Mouse (Mus musculus) ZHBTc4 (cell line): ENCODE measurements around the gene Samd10.

Experiments
- DNase-seq: peaks from one replicate; pipeline ENCODE4 v3.0.0-alpha.2; 2011; ENCODE audit warnings: low read depth, low spot score

The Samd10 gene

GRCm38 (mm10) chr2:181598454-181599351 is at the start of gene Samd10:
Gene Samd10, minus strand, starts transcription at chr2:181599212.
- peak; percentile 83 for DNase-seq

- DNase-seq, result no peak
Measured at GRCm38 (mm10) chr2:181646626-181647472, 47.8 kb upstream of the Samd10 start.

GRCm38 (mm10) chr2:181645666-181646065 is 46.7 kb upstream of the Samd10 start:
- DNase-seq, result no peak

- peak; percentile 76 for DNase-seq
Measured at GRCm38 (mm10) chr2:181644361-181644760, 45.3 kb upstream of the Samd10 start.

GRCm38 (mm10) chr2:181635865-181636264 is 36.9 kb upstream of the Samd10 start:
- DNase-seq, result no peak

- DNase-seq, result no peak
Measured at GRCm38 (mm10) chr2:181632624-181633023, 33.6 kb upstream of the Samd10 start.

- no peak for DNase-seq
Measured at GRCm38 (mm10) chr2:181628471-181628870, 29.5 kb upstream of the Samd10 start.

GRCm38 (mm10) chr2:181623401-181623800 is 24.4 kb upstream of the Samd10 start:
- peak; percentile 39 for DNase-seq

- DNase-seq, result no peak
Measured at GRCm38 (mm10) chr2:181618761-181619495, 19.9 kb upstream of the Samd10 start.

- no peak for DNase-seq
Measured at GRCm38 (mm10) chr2:181602367-181602766, 3.4 kb upstream of the Samd10 start.

- no peak for DNase-seq
Measured at GRCm38 (mm10) chr2:181601751-181602145, 2.7 kb upstream of the Samd10 start.

GRCm38 (mm10) chr2:181600828-181601750 is 2.1 kb upstream of the Samd10 start:
- DNase-seq, result peak; percentile 98

- no peak for DNase-seq
Measured at GRCm38 (mm10) chr2:181600226-181600758, 1.3 kb upstream of the Samd10 start.

- peak; percentile 45 for DNase-seq
Measured at GRCm38 (mm10) chr2:181597378-181598061, 1.5 kb downstream of the Samd10 start.

- DNase-seq, result no peak
Measured at GRCm38 (mm10) chr2:181596221-181596960, 2.6 kb downstream of the Samd10 start.

GRCm38 (mm10) chr2:181594946-181595696 is 3.9 kb downstream of the Samd10 start:
- peak; percentile 44 for DNase-seq

- no peak for DNase-seq
Measured at GRCm38 (mm10) chr2:181593937-181594336, 5.1 kb downstream of the Samd10 start.

- DNase-seq, result no peak
Measured at GRCm38 (mm10) chr2:181593042-181593421, 6.0 kb downstream of the Samd10 start.
